Mouse (Mus musculus) lung, adult 2 months (tissue): ENCODE results near the gene St14.

Source experiments
- CTCF ChIP-seq: fragments of 200-500 bp; IDR thresholded peaks from 2 replicates; pipeline ENCODE4 v1.5.1; 2011; ENCODE audit warnings: mild to moderate bottlenecking, low read length, control low read depth; ENCODE audit not compliant: insufficient read depth
- POLR2A ChIP-seq: fragments of 200-500 bp; IDR thresholded peaks from 2 replicates; pipeline ENCODE4 v1.6.1; 2011; ENCODE audit warnings: low read depth, mild to moderate bottlenecking, control low read depth, low read length, borderline replicate concordance; ENCODE audit errors: extremely low read depth

DNA sequence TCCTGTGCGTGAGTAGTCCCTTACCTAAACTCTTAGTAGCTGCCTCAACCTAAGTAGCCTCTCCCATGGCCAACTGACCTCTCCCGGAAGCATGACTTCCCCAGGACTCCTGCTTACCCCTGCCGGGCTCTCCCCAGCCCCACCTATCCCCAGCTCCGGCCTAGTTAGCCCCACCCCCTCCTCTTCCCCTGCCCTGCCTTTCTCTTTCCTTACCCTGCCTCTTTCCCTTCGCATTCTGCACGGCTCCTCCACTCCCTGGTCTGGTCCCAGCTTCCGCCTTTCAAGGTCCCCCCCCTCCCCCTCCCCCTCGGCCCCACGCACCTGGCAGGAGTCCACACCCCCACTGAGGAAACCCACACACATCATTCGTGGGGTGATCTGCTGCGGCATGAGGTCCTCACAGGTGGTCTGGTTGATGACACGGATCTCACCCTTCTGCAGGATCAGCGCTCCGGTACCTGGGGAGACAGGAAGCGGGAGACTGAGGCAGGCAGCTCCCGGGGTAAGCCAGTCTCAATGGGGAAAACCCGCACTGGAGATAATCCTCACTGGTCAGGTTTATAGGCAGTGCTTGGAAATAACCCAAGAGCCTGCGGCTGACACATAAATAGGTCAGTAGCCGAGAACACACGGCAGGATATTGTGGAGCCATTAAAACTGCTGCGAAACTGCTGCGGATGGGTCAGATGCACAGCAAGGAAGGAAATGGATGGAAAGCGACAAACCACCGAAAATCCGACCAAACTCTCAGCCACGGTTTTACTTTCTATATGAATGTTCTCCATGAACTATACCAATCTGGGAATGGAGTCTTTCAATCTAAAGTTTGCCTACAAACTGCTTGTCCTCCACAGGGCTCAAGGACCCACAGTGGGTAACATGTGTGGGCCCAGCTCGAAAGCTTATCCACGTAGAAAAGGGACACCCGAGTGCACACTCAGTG, 41.3 kb downstream of the St14 start:
- TF ChIP-seq CTCF = no peak
- TF ChIP-seq POLR2A = no peak
